Mouse (Mus musculus) olfactory bulb, adult 2 months (tissue): ENCODE measurements at regions not wholly inside any gene's neighbourhood (a gene's known extent, or its start where the extent isn't known, plus 50 kb on each side); places are given as distances from the start of the nearest gene placed in this dataset.

Experiments used
- CTCF ChIP-seq: fragments of 200-500 bp; IDR thresholded peaks from 2 replicates; pipeline ENCODE4 v1.5.1; 2012; ENCODE audit warnings: low read depth, mild to moderate bottlenecking, low read length, moderate library complexity; ENCODE audit not compliant: insufficient read depth
- POLR2A ChIP-seq: fragments of 200-500 bp; IDR thresholded peaks from 2 replicates; pipeline ENCODE4 v1.6.1; 2012; ENCODE audit warnings: mild to moderate bottlenecking, low read depth, low read length, moderate library complexity; ENCODE audit not compliant: insufficient read depth

- TF ChIP-seq CTCF, result no peak
- no peak for TF ChIP-seq POLR2A
Observed at GRCm38 (mm10) chr10:17072906-17073305, 650.1 kb upstream of the Cited2 start.
